Mouse (Mus musculus) fat pad, adult 2 months (tissue): Measurements from ENCODE around the gene Tbccd1.
A peak's percentile ranks its signal among the peaks of the same experiment; 100 is the strongest.
"Not testable (repeated sequence)": the region's sequence is repeated elsewhere in the genome, so short reads cannot be mapped to it uniquely, and the experiment has no call there.

Experiments
- DNase-seq: peaks from one replicate; pipeline ENCODE4 v3.0.0-alpha.2; 2011; ENCODE audit warnings: low read depth, low spot score; ENCODE audit errors: extremely low read depth

Gene Tbccd1

GRCm38 (mm10) chr16:22789908-22790367, 67.5 kb downstream of the Tbccd1 start:
- DNase-seq, result no peak

- DNase-seq, result no peak
Measured at GRCm38 (mm10) chr16:22782686-22783085, 74.8 kb downstream of the Tbccd1 start.

- peak; percentile 16 for DNase-seq
Measured at GRCm38 (mm10) chr16:22779228-22779835, 78.1 kb downstream of the Tbccd1 start.

- not testable (repeated sequence) for DNase-seq
Measured at GRCm38 (mm10) chr16:22778296-22778695, 79.2 kb downstream of the Tbccd1 start.

GRCm38 (mm10) chr16:22775471-22775985, 81.9 kb downstream of the Tbccd1 start:
- no peak for DNase-seq

GRCm38 (mm10) chr16:22768661-22769060, 88.8 kb downstream of the Tbccd1 start:
- no peak for DNase-seq

- no peak for DNase-seq
Measured at GRCm38 (mm10) chr16:22767405-22767804, 90.1 kb downstream of the Tbccd1 start.

GRCm38 (mm10) chr16:22766738-22767211, 90.7 kb downstream of the Tbccd1 start:
- DNase-seq, result no peak

GRCm38 (mm10) chr16:22765531-22765930, 91.9 kb downstream of the Tbccd1 start:
- DNase-seq, result no peak
